Mouse (Mus musculus): Measurements from ENCODE around the gene Sult2a1. TPM values are rescaled to one million over a fixed set of nuclear protein-coding genes. Genes with fewer than 3 reads are reported as not detected.

Gene Sult2a1
- polyA plus RNA-seq (2017; shearing (Covaris generic)): not detected

GRCm38 (mm10) chr7:13837309-13837708, at the start of gene Sult2a1:
Gene Sult2a1 (minus strand): TSS chr7:13837409.

Other genes starting within 250 kb of the Sult2a1 start
- not detected for gene Sult2a5, start 213.4 kb downstream of the Sult2a1 start, polyA plus RNA-seq (2017; shearing (Covaris generic))
- gene Sult2a2, start 103.9 kb downstream of the Sult2a1 start, polyA plus RNA-seq (2017; shearing (Covaris generic)): not detected
- not detected for gene Sult2a4, start 152.2 kb upstream of the Sult2a1 start, polyA plus RNA-seq (2017; shearing (Covaris generic))

Measured in effector memory CD4-positive, alpha-beta T cell, adult 5 months (primary cell).